Mouse (Mus musculus): ENCODE results near the gene Jak1. TPM values are rescaled to one million over a fixed set of nuclear protein-coding genes. Genes with fewer than 3 reads are reported as not detected.

Gene Jak1
- polyA plus RNA-seq (2012; rRNA removed), result 23.7 TPM in 2 replicates

GRCm38 (mm10) chr4:101264741-101265513, at the start of gene Jak1:
TSS of gene Jak1 (minus strand) at chr4:101265282.

Other genes with a start within 250 kb of the Jak1 start
- not detected in 2 replicates for gene Gm10577, start 244.6 kb downstream of the Jak1 start, polyA plus RNA-seq (2012; rRNA removed)
- 0.32 and 0.44 TPM in 2 replicates for gene Raver2, start 196.3 kb downstream of the Jak1 start, polyA plus RNA-seq (2012; rRNA removed)
- 18.4 and 21.2 TPM in 2 replicates for gene Ak4, start 154.0 kb upstream of the Jak1 start, polyA plus RNA-seq (2012; rRNA removed)
- 0.13 and 0.23 TPM in 2 replicates for gene Dnajc6, start 231.4 kb upstream of the Jak1 start, polyA plus RNA-seq (2012; rRNA removed)